ENCODE assay signal across 9 mouse cellular contexts in genomic region chr3:102085719-102086118, GRCm38 (mm10). TPM values are rescaled to one million over a fixed set of nuclear protein-coding genes. Genes with fewer than 3 reads are reported as not detected.
DNase-seq lines count a peak whose midpoint lies in the region; ATAC-seq and TF ChIP-seq lines count a peak whose summit lies in the region.
"Had no signal": no experiment of that assay in that cellular context is flagged by ENCODE, and none has a peak within 500 bp of the region (broad histone marks: within the 10 kb centered on the region; RNA-seq: fewer than 3 reads in every experiment).

No protein-coding gene starts in this region.

- 12% methylated on average over 12 of the region's 12 CpGs for WGBS in liver, embryonic 16.5 days (ENCODE audit: insufficient replicate concordance)
- 23% methylated on average over 12 of the region's 12 CpGs for WGBS in liver, postnatal 0 days (ENCODE audit: insufficient replicate concordance)
- 40% methylated on average over 12 of the region's 12 CpGs for WGBS in hindbrain, embryonic 13.5 days

- H3K9ac ChIP-seq in liver, embryonic 16.5 days (ENCODE audit: low read depth, low read length): no peak overlapping the region
- H3K9ac ChIP-seq in liver, postnatal 0 days (replicated peaks): no peak overlapping the region
- no peak overlapping the region for H3K9ac ChIP-seq in hindbrain, embryonic 13.5 days

- no peaks in the 10 kb centered on the region for H3K4me1 ChIP-seq in liver, embryonic 16.5 days (ENCODE audit: control insufficient read depth, low read depth, low read length)
- H3K4me1 ChIP-seq in liver, postnatal 0 days (ENCODE audit: insufficient read depth): peaks cover 2% of the 10 kb centered on the region; the same call in 1 of the 2 replicates
- peaks cover 8% of the 10 kb centered on the region; the same call in 1 of the 2 replicates for H3K4me1 ChIP-seq in hindbrain, embryonic 13.5 days (replicated peaks)

- peak; percentile 16; the same call in 1 of the 2 replicates for ATAC-seq in liver, embryonic 16.5 days (ENCODE audit: low read depth)
- ATAC-seq in liver, postnatal 0 days: no peak
- ATAC-seq in common myeloid progenitor, adult 5-6 weeks (replicated peaks; ENCODE audit: low read depth, poor library complexity, severe bottlenecking): 0 out of 2 replicates have a peak, but pooled peaks have one; percentile 34
- ATAC-seq in hindbrain, embryonic 13.5 days (ENCODE audit: low FRiP score): no peak

- H3ac ChIP-seq in myocyte (ENCODE audit: control insufficient read depth, insufficient read length): no peak overlapping the region

- no peak overlapping the region for H3K4me2 ChIP-seq in liver, embryonic 16.5 days (ENCODE audit: low read depth, low read length)
- H3K4me2 ChIP-seq in liver, postnatal 0 days (ENCODE audit: low read depth, low read length): no peak overlapping the region
- H3K4me2 ChIP-seq in myocyte (ENCODE audit: low read depth): peak overlapping the region; percentile 48
- H3K4me2 ChIP-seq in hindbrain, embryonic 13.5 days: no peak overlapping the region

- no peak for TF ChIP-seq EP300 in liver, postnatal 0 days (IDR thresholded peaks at IDR 0.05; ENCODE audit: low read depth)

- H3K27ac ChIP-seq in liver, embryonic 16.5 days (ENCODE audit: low read length): no peak overlapping the region
- no peak overlapping the region for H3K27ac ChIP-seq in liver, postnatal 0 days (ENCODE audit: low read depth)
- H3K27ac ChIP-seq in hindbrain, embryonic 13.5 days: no peak overlapping the region

- H3K36me3 ChIP-seq in liver, embryonic 16.5 days (ENCODE audit: control insufficient read depth, insufficient read depth): no peaks in the 10 kb centered on the region
- no peaks in the 10 kb centered on the region for H3K36me3 ChIP-seq in liver, postnatal 0 days (replicated peaks; ENCODE audit: insufficient read depth, low read length)
- H3K36me3 ChIP-seq in myocyte (ENCODE audit: control insufficient read depth, insufficient read depth): no peaks in the 10 kb centered on the region
- no peaks in the 10 kb centered on the region for H3K36me3 ChIP-seq in hindbrain, embryonic 13.5 days

- no peak for TF ChIP-seq POLR2A in myocyte (IDR thresholded peaks at IDR 0.05; ENCODE audit: insufficient read length, low read depth)

- no peak for DNase-seq in liver, postnatal 0 days
- peak; percentile 74 to 77 for DNase-seq in heart, adult 9 months (ENCODE audit: low spot score in 2 of 2)
- no peak for DNase-seq in frontal cortex, postnatal 25 days (ENCODE audit: low spot score in 2 of 2)
- DNase-seq: cerebellum, adult 11-12 months; kidney, adult 9 months had no signal

- peaks cover 23% of the 10 kb centered on the region for H3K79me2 ChIP-seq in myocyte (ENCODE audit: control insufficient read depth, insufficient read depth)

- no peak for TF ChIP-seq CTCF in liver, postnatal 0 days (IDR thresholded peaks at IDR 0.05; ENCODE audit: low read depth)

- H3K9me3 ChIP-seq in liver, embryonic 16.5 days (replicated peaks; ENCODE audit: control insufficient read depth, low read length): no peaks in the 10 kb centered on the region
- no peaks in the 10 kb centered on the region for H3K9me3 ChIP-seq in liver, postnatal 0 days (ENCODE audit: low read length)
- no peaks in the 10 kb centered on the region for H3K9me3 ChIP-seq in hindbrain, embryonic 13.5 days

- no peaks in the 10 kb centered on the region; the same call in 1 of the 2 replicates for H3K27me3 ChIP-seq in liver, embryonic 16.5 days (ENCODE audit: control insufficient read depth, insufficient read depth, low read depth, low read length)
- H3K27me3 ChIP-seq in liver, postnatal 0 days (ENCODE audit: insufficient read depth, low read length): no peaks in the 10 kb centered on the region
- H3K27me3 ChIP-seq in myocyte (ENCODE audit: control insufficient read depth, insufficient read depth, insufficient read length): no peaks in the 10 kb centered on the region
- H3K27me3 ChIP-seq in hindbrain, embryonic 13.5 days: peaks cover 24% of the 10 kb centered on the region

- H3K4me3 ChIP-seq in liver, embryonic 16.5 days (ENCODE audit: low read depth, low read length): no peak overlapping the region
- no peak overlapping the region for H3K4me3 ChIP-seq in liver, postnatal 0 days (ENCODE audit: low read depth, low read length)
- H3K4me3 ChIP-seq in myocyte: peak overlapping the region; percentile 27
- no peak overlapping the region for H3K4me3 ChIP-seq in hindbrain, embryonic 13.5 days

TF ChIP-seq in myocyte, 11 proteins besides CTCF, POLR2A, EP300 and RAD21:
- TF ChIP-seq MYOG (IDR thresholded peaks at IDR 0.05; ENCODE audit: control insufficient read depth in 1 of 3, insufficient read depth in 1 of 3, insufficient read length in 2 of 3, low read depth in 2 of 3) (peak in 1 of 3 experiments; percentile 22), CEBPB (IDR thresholded peaks at IDR 0.05; ENCODE audit: insufficient read depth, poor library complexity, severe bottlenecking) (no peak), POLR2AphosphoS2 (IDR thresholded peaks at IDR 0.05; ENCODE audit: insufficient read length, low read depth) (no peak)

RNA-seq across cellular contexts. Expression of gene Casq2, which starts 0.5 kb away (rescaled TPM):
- 4.2 and 7.8 TPM in 2 replicates for polyA plus RNA-seq in liver, embryonic 16.5 days (2015; fragmentation: Nextera tagmentation; extraction: Ambion mirVana)
- 0.66 and 3.9 TPM in 2 replicates for polyA plus RNA-seq in liver, postnatal 0 days (2015; fragmentation: Nextera tagmentation; extraction: Ambion mirVana)
- not detected in 2 replicates for total RNA-seq in common myeloid progenitor, adult 5-6 weeks (2017)
- 482 TPM for polyA plus RNA-seq in myocyte (2012; fragmentation: generic; extraction: Trizol)
- polyA plus RNA-seq in hindbrain, embryonic 13.5 days (2015; fragmentation: Nextera tagmentation; extraction: Ambion mirVana): 0.97 and 1.1 TPM in 2 replicates

Comparison
In these comparisons a context has a peak if more than half of its experiments do, and no peak if none do; other contexts are left out.
1. ATAC-seq: peak in liver, embryonic 16.5 days (single experiment) and common myeloid progenitor, adult 5-6 weeks (single experiment); none in liver, postnatal 0 days (single experiment) and hindbrain, embryonic 13.5 days (single experiment).
2. DNase-seq: peak in heart, adult 9 months (2 of 2); none in liver, postnatal 0 days (single experiment) and frontal cortex, postnatal 25 days (0 of 2).
3. RNA of gene Casq2, which starts 0.5 kb away (polyA plus RNA-seq): 482 TPM in myocyte (single experiment); 4.2 to 7.8 TPM in liver, embryonic 16.5 days, 0.97 to 1.1 TPM in hindbrain, embryonic 13.5 days and 0.66 to 3.9 TPM in liver, postnatal 0 days; every median in the first group is over 10 times any median in the second.